Mouse (Mus musculus) E14TG2a.4 (cell line): ENCODE measurements at regions not wholly inside any gene's neighbourhood (a gene's known extent, or its start where the extent isn't known, plus 50 kb on each side); places are given as distances from the start of the nearest gene placed in this dataset.

ENCODE experiments used
- CTCF ChIP-seq: conservative IDR thresholded peaks from 2 replicates; pipeline ENCODE4 v1.5.1; 2014; ENCODE audit warnings: low read length
- NANOG ChIP-seq: IDR thresholded peaks from 2 replicates; pipeline ENCODE4 v1.6.1; 2014; ENCODE audit warnings: borderline replicate concordance, low read length, mixed read lengths
- POU5F1 ChIP-seq: IDR thresholded peaks from 2 replicates; pipeline ENCODE4 v1.6.1; 2014; ENCODE audit warnings: low read length, borderline replicate concordance

DNA sequence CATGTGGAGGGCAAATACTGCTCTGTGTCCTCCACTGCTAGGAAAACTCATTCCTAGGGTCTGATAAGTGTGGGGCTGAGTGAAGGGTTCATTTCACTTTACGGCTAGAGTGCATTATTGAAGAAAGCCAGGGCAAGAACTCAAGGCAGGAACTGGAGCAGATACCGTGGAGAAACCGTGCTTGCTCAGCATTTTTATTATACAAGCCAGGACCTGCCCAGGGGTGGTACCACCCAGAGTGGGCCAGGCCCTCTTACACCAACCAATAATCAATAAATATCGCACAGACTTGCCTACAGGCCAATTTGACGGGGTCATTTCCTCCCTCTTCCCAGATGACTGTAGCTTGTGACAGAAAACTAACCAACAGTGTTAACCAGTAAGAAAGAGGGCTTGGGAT, 57.7 kb downstream of the Gm11983 start:
- TF ChIP-seq CTCF: no peak
- no peak for TF ChIP-seq NANOG
- TF ChIP-seq POU5F1: no peak
